Mouse (Mus musculus) CH12.LX (cell line): ENCODE results near the gene Dtd1. TPM values are rescaled to one million over a fixed set of nuclear protein-coding genes. Genes with fewer than 3 reads are reported as not detected.

Experiments used
- DNase-seq: peaks from one replicate; pipeline ENCODE4 v3.0.0-alpha.2; 2013; ENCODE audit errors: extremely low read depth
- H3K27ac ChIP-seq: 2 replicates; pipeline ENCODE4 v1.5.1; 2012; ENCODE audit warnings: low read depth, mild to moderate bottlenecking, control low read depth, moderate library complexity; ENCODE audit not compliant: insufficient read depth
- H3K27me3 ChIP-seq: replicated peaks from 2 replicates; pipeline ENCODE3; 2012; ENCODE audit warnings: inconsistent platforms
- H3K36me3 ChIP-seq, 2 experiments: replicated peaks in 1 of 2; 2 replicates each; pipeline versions ENCODE3 to v1.6.1; 2012; ENCODE audit warnings: inconsistent platforms in 1 of 2, low read length in 1 of 2, mild to moderate bottlenecking in 1 of 2, mixed read lengths in 1 of 2, moderate library complexity in 1 of 2; ENCODE audit not compliant: control insufficient read depth in 1 of 2, insufficient read depth in 1 of 2
- H3K4me1 ChIP-seq, 2 experiments: 2 replicates each; pipeline ENCODE4 v1.6.1; 2012; ENCODE audit warnings: inconsistent platforms in 1 of 2, moderate library complexity in 1 of 2; ENCODE audit not compliant: insufficient read depth in 2 of 2, control insufficient read depth in 1 of 2
- H3K4me2 ChIP-seq: 2 replicates; pipeline ENCODE4 v1.6.1; 2012; ENCODE audit warnings: low read depth, mild to moderate bottlenecking, control low read depth; ENCODE audit not compliant: poor library complexity, insufficient read depth, severe bottlenecking
- H3K4me3 ChIP-seq, 3 experiments: fragments of 150-350 bp in 1 of 3; sonication (generic) in 1 of 3; replicated peaks in 1 of 3; 2 replicates each; pipeline versions ENCODE3 to v1.5.1; 2011 to 2012; ENCODE audit warnings: low read depth in 2 of 3, low read length in 2 of 3, mild to moderate bottlenecking in 2 of 3, moderate library complexity in 2 of 3, control low read depth in 1 of 3, improper control_type of control experiment in 1 of 3, inconsistent platforms in 1 of 3, mixed read lengths in 1 of 3; ENCODE audit not compliant: poor library complexity in 1 of 3
- H3K79me2 ChIP-seq: replicated peaks from 2 replicates; pipeline ENCODE4 v1.6.1; 2012; ENCODE audit warnings: mild to moderate bottlenecking, moderate library complexity; ENCODE audit not compliant: control insufficient read depth, poor library complexity, insufficient read depth, severe bottlenecking; ENCODE audit errors: extremely low read depth
- H3K9ac ChIP-seq: 2 replicates; pipeline ENCODE4 v1.6.1; 2012; ENCODE audit warnings: low read depth, mild to moderate bottlenecking, control low read depth, moderate library complexity; ENCODE audit not compliant: insufficient read depth
- H3K9me3 ChIP-seq: replicated peaks from 2 replicates; pipeline ENCODE3; 2012; ENCODE audit warnings: low read length, inconsistent platforms, mixed read lengths
- BHLHE40 ChIP-seq: IDR thresholded peaks from 2 replicates; pipeline ENCODE4 v1.6.1; 2011; ENCODE audit warnings: mild to moderate bottlenecking, low read depth, low read length, improper control_type of control experiment
- CHD1 ChIP-seq: IDR thresholded peaks from 2 replicates; pipeline ENCODE4 v1.6.1; 2012; ENCODE audit warnings: low read depth, low read length, improper control_type of control experiment, inconsistent platforms
- CHD2 ChIP-seq: IDR thresholded peaks from 2 replicates; pipeline ENCODE4 v1.6.1; 2011; ENCODE audit warnings: low read length, improper control_type of control experiment
- CTCF ChIP-seq, 2 experiments: IDR thresholded peaks in 1 of 2; conservative IDR thresholded peaks in 1 of 2; 2 replicates each; pipeline ENCODE4 v1.5.1; 2011 to 2012; ENCODE audit warnings: low read depth in 2 of 2, low read length in 2 of 2, improper control_type of control experiment in 1 of 2, inconsistent platforms in 1 of 2, mild to moderate bottlenecking in 1 of 2, moderate library complexity in 1 of 2
- E2F4 ChIP-seq: IDR thresholded peaks from 2 replicates; pipeline ENCODE4 v1.6.1; 2011; ENCODE audit warnings: low read depth, low read length, improper control_type of control experiment; ENCODE audit not compliant: insufficient replicate concordance
- ELF1 ChIP-seq: IDR thresholded peaks from 2 replicates; pipeline ENCODE4 v1.6.1; 2014; ENCODE audit warnings: low read depth, mild to moderate bottlenecking, inconsistent platforms, low read length, improper control_type of control experiment
- EP300 ChIP-seq: IDR thresholded peaks from 2 replicates; pipeline ENCODE4 v1.6.1; 2011; ENCODE audit warnings: low read length, improper control_type of control experiment
- ETS1 ChIP-seq: conservative IDR thresholded peaks from 2 replicates; pipeline ENCODE4 v1.6.1; 2012; ENCODE audit warnings: low read depth, mild to moderate bottlenecking, inconsistent platforms, low read length, improper control_type of control experiment, moderate library complexity
- GABPA ChIP-seq: IDR thresholded peaks from 2 replicates; pipeline ENCODE4 v1.6.1; 2012; ENCODE audit warnings: low read depth, low read length, improper control_type of control experiment, inconsistent platforms; ENCODE audit not compliant: insufficient replicate concordance
- HCFC1 ChIP-seq: IDR thresholded peaks from 2 replicates; pipeline ENCODE4 v1.6.1; 2012; ENCODE audit warnings: low read depth, mild to moderate bottlenecking, inconsistent platforms, low read length, improper control_type of control experiment
- IRF4 ChIP-seq: IDR thresholded peaks from 2 replicates; pipeline ENCODE4 v1.6.1; 2014; ENCODE audit warnings: low read depth, mild to moderate bottlenecking, inconsistent platforms, low read length, improper control_type of control experiment
- JUN ChIP-seq: IDR thresholded peaks from 2 replicates; pipeline ENCODE4 v1.6.1; 2011; ENCODE audit warnings: low read depth, mild to moderate bottlenecking, low read length, improper control_type of control experiment, moderate library complexity; ENCODE audit not compliant: insufficient read depth
- JUND ChIP-seq: conservative IDR thresholded peaks from 2 replicates; pipeline ENCODE4 v1.6.1; 2011; ENCODE audit warnings: low read depth, low read length, improper control_type of control experiment
- KAT2A ChIP-seq: IDR thresholded peaks from 2 replicates; pipeline ENCODE4 v1.6.1; 2012; ENCODE audit warnings: low read length, improper control_type of control experiment, inconsistent platforms; ENCODE audit not compliant: insufficient replicate concordance
- MAFK ChIP-seq: IDR thresholded peaks from 2 replicates; pipeline ENCODE4 v1.6.1; 2011; ENCODE audit warnings: low read length, improper control_type of control experiment; ENCODE audit not compliant: insufficient replicate concordance
- MAX ChIP-seq: IDR thresholded peaks from 2 replicates; pipeline ENCODE4 v1.6.1; 2011; ENCODE audit warnings: low read length, improper control_type of control experiment
- MAZ ChIP-seq: IDR thresholded peaks from 2 replicates; pipeline ENCODE4 v1.6.1; 2012; ENCODE audit warnings: low read depth, mild to moderate bottlenecking, inconsistent platforms, low read length, improper control_type of control experiment, moderate library complexity
- MEF2A ChIP-seq: IDR thresholded peaks from 2 replicates; pipeline ENCODE4 v1.6.1; 2014; ENCODE audit warnings: low read depth, mild to moderate bottlenecking, inconsistent platforms, low read length, improper control_type of control experiment, borderline replicate concordance
- MXI1 ChIP-seq: IDR thresholded peaks from 2 replicates; pipeline ENCODE4 v1.6.1; 2011; ENCODE audit warnings: mild to moderate bottlenecking, low read depth, low read length, improper control_type of control experiment
- MYC ChIP-seq: IDR thresholded peaks from 2 replicates; pipeline ENCODE4 v1.6.1; 2011; ENCODE audit warnings: low read depth, mild to moderate bottlenecking, improper control_type of control experiment, low read length
- NELFE ChIP-seq: IDR thresholded peaks from 2 replicates; pipeline ENCODE4 v1.6.1; 2011; ENCODE audit warnings: low read depth, low read length, improper control_type of control experiment
- NRF1 ChIP-seq: IDR thresholded peaks from 2 replicates; pipeline ENCODE4 v1.6.1; 2014; ENCODE audit warnings: low read depth, mild to moderate bottlenecking, inconsistent platforms, low read length, improper control_type of control experiment, moderate library complexity
- PAX5 ChIP-seq: IDR thresholded peaks from 2 replicates; pipeline ENCODE4 v1.6.1; 2012; ENCODE audit warnings: low read length, inconsistent platforms, mixed read lengths
- POLR2A ChIP-seq: IDR thresholded peaks from 2 replicates; pipeline ENCODE4 v1.6.1; 2011; ENCODE audit warnings: low read depth, mild to moderate bottlenecking, improper control_type of control experiment, low read length
- POLR2AphosphoS2 ChIP-seq: IDR thresholded peaks from 2 replicates; pipeline ENCODE4 v1.6.1; 2011; ENCODE audit warnings: low read depth, low read length, improper control_type of control experiment
- RAD21 ChIP-seq: IDR thresholded peaks from 2 replicates; pipeline ENCODE4 v1.6.1; 2011; ENCODE audit warnings: low read depth, mild to moderate bottlenecking, low read length, improper control_type of control experiment, moderate library complexity
- RCOR1 ChIP-seq: conservative IDR thresholded peaks from 2 replicates; pipeline ENCODE4 v1.6.1; 2012; ENCODE audit warnings: low read depth, mild to moderate bottlenecking, inconsistent platforms, low read length, improper control_type of control experiment
- SIN3A ChIP-seq: IDR thresholded peaks from 2 replicates; pipeline ENCODE4 v1.6.1; 2012; ENCODE audit warnings: low read length, improper control_type of control experiment, inconsistent platforms
- SMC3 ChIP-seq: IDR thresholded peaks from 2 replicates; pipeline ENCODE4 v1.6.1; 2011; ENCODE audit warnings: low read depth, low read length, improper control_type of control experiment
- TBP ChIP-seq: conservative IDR thresholded peaks from 2 replicates; pipeline ENCODE4 v1.6.1; 2011; ENCODE audit warnings: low read depth, low read length, improper control_type of control experiment
- TCF12 ChIP-seq: IDR thresholded peaks from 2 replicates; pipeline ENCODE4 v1.6.1; 2014; ENCODE audit warnings: low read depth, mild to moderate bottlenecking, inconsistent platforms, low read length, improper control_type of control experiment
- UBTF ChIP-seq: IDR thresholded peaks from 2 replicates; pipeline ENCODE4 v1.6.1; 2012; ENCODE audit warnings: low read depth, mild to moderate bottlenecking, inconsistent platforms, low read length, improper control_type of control experiment, moderate library complexity
- USF1 ChIP-seq: IDR thresholded peaks from 2 replicates; pipeline ENCODE4 v1.6.1; 2014; ENCODE audit warnings: low read depth, mild to moderate bottlenecking, inconsistent platforms, low read length, improper control_type of control experiment
- USF2 ChIP-seq: conservative IDR thresholded peaks from 2 replicates; pipeline ENCODE4 v1.6.1; 2011; ENCODE audit warnings: low read depth, low read length, improper control_type of control experiment
- ZC3H11A ChIP-seq: IDR thresholded peaks from 2 replicates; pipeline ENCODE4 v1.6.1; 2012; ENCODE audit warnings: low read depth, mild to moderate bottlenecking, inconsistent platforms, low read length, improper control_type of control experiment
- ZKSCAN1 ChIP-seq: IDR thresholded peaks from 2 replicates; pipeline ENCODE4 v1.6.1; 2012; ENCODE audit warnings: low read depth, inconsistent platforms, low read length, improper control_type of control experiment, borderline replicate concordance
- ZMIZ1 ChIP-seq: IDR thresholded peaks from 2 replicates; pipeline ENCODE4 v1.6.1; 2012; ENCODE audit warnings: low read depth, mild to moderate bottlenecking, inconsistent platforms, low read length, improper control_type of control experiment
- ZNF384 ChIP-seq: IDR thresholded peaks from 2 replicates; pipeline ENCODE4 v1.6.1; 2012; ENCODE audit warnings: low read depth, low read length, improper control_type of control experiment, inconsistent platforms
- dilution Hi-C: fragments of 300-500 bp; cut with MboI; formaldehyde crosslinking; loops from 2 replicates; pipeline ENCODE4 v1.14.3; 2020; ENCODE audit warnings: low sequenced_read_pairs; ENCODE audit not compliant: extremely low pct_unique_long_range_greater_than_20kb, extremely low pct_ligation_motif_present
- in situ Hi-C: fragments of 300-500 bp; cut with MboI; formaldehyde crosslinking; loops from 3 replicates; pipeline ENCODE4 v1.14.3; 2019; ENCODE audit warnings: low sequenced_read_pairs, low pct_ligation_motif_present, low pct_unique_long_range_greater_than_20kb, mixed read lengths
- polyA plus RNA-seq: library from polyadenylated mRNA; unstranded; fragments of >175 nt; gene quantifications from 2 replicates; pipeline ENCODE4 v1.2.1, GENCODE M21; 2012; ENCODE audit warnings: low read depth; ENCODE audit not compliant: insufficient read length
- total RNA-seq, 2 experiments: library from RNA; depleted of rRNA; stranded (reverse); fragments of 300-350 nt in 1 of 2; fragments of >200 nt in 1 of 2; gene quantifications; 2 replicates each; pipeline ENCODE4 v1.2.3; 2012 to 2014

Gene Dtd1
- total and polyA plus RNA-seq, 3 experiments: 42.7 to 47.8 (median 43.3) TPM

DNA sequence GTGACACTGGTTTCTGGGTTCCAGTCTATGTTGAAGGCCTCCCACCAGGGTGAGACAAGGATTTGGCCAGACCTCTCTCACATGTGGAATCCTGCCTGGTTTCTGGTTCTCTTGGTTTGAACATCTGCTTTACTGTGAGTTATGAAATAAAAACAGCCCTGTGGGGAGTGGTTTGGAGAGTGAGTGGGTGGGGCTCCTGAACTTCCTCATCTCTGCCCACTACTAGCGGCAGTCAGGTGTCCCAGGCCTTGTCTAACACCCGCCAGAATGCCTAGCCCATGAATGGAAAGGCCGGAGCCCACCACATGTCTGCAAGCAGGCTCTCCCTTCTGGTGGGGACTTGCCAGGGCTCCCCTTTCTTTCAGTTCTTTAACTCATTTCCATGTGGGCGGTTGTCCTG lies 42.3 kb downstream of the Dtd1 start (continued):
- TF ChIP-seq CHD2 (no peak), ZC3H11A (no peak), ZNF384 (no peak)
- TF ChIP-seq, all 38 proteins: peak for 6

DNA sequence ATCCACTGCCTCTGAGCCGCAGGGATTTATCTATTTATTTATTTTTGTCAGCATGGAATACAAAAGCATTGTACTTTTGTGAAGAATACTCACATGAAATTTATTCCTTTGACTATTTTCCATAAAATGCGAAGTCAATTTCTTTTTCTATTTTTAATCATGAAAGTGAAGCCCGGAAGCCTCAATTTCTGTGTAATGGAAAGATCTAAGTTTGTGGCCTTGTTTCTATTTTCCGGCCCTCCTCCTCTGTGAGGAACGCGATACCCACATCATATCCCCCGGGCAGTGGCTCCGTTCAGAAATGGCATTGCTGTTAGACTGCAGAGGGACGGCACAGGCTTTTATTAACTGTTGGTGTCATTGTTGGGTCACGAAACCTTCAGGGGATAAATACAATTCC lies 46.7 kb downstream of the Dtd1 start:
- no peak overlapping the region for H3K27ac ChIP-seq
- H3K9ac ChIP-seq: peak overlapping the region; percentile 45
- H3K9me3 ChIP-seq: no peaks in the 10 kb centered on the region
- peak overlapping the region; percentile 55; the same call in 1 of the 2 replicates for H3K4me2 ChIP-seq
- dilution Hi-C loops (no loop called here), in situ Hi-C loops (loop anchor here (25.0 kb wide), 1 partner anchor 216 kb away; no protein-coding TSS in a partner anchor)
- peaks cover 12 to 59% of the 10 kb centered on the region in 2 experiments for H3K4me1 ChIP-seq
- TF ChIP-seq MAZ (no peak), NRF1 (no peak), ETS1 (peak; percentile 54), EP300 (peak; percentile 77), RAD21 (no peak), SMC3 (no peak), GABPA (no peak), CHD2 (no peak), KAT2A (no peak), POLR2AphosphoS2 (no peak), HCFC1 (no peak; the same call in 1 of the 2 replicates), CTCF (conservative IDR thresholded peaks at IDR 0.05 in 1 of 2, IDR thresholded peaks at IDR 0.05 in 1 of 2; ENCODE audit: low read depth in 2 of 2, low read length in 2 of 2) (no peak), ZMIZ1 (no peak), PAX5 (no peak), BHLHE40 (no peak), MAX (no peak), ZKSCAN1 (no peak), SIN3A (no peak), JUND (no peak), MYC (no peak), USF1 (no peak), MAFK (0 out of 2 replicates have a peak, but pooled peaks have one; percentile 7), MEF2A (peak; percentile 97), IRF4 (peak; percentile 83), JUN (peak; percentile 51; the same call in 1 of the 2 replicates), NELFE (no peak), USF2 (no peak), ZC3H11A (no peak), TCF12 (no peak), CHD1 (no peak), ELF1 (no peak), UBTF (no peak), E2F4 (no peak), TBP (no peak), ZNF384 (no peak), MXI1 (no peak), RCOR1 (no peak), POLR2A (no peak)
- H3K36me3 ChIP-seq: peaks cover 0 to 7% of the 10 kb centered on the region in 2 experiments
- H3K79me2 ChIP-seq: no peaks in the 10 kb centered on the region
- H3K4me3 ChIP-seq: no peak overlapping the region
- DNase-seq: peak; percentile 45
- no peaks in the 10 kb centered on the region for H3K27me3 ChIP-seq
